Mouse (Mus musculus) forebrain, embryonic 14.5 days (tissue): ENCODE measurements around the gene Znhit1. TPM values are rescaled to one million over a fixed set of nuclear protein-coding genes. Genes with fewer than 3 reads are reported as not detected.

Experiments used
- ATAC-seq: fragments of 200-750 bp; cut with Nextera tagmentation; 2 replicates; pipeline ENCODE4 v1.8.0; 2017; ENCODE audit warnings: mild to moderate bottlenecking, moderate library complexity
- DNase-seq: peaks from one replicate; pipeline ENCODE4 v3.0.0-alpha.2; 2015; ENCODE audit warnings: low spot score
- H3K27ac ChIP-seq: fragments of 300-500 bp; sonication (generic); 2 replicates; pipeline ENCODE4 v1.5.1; 2014; ENCODE audit warnings: low read depth, mild to moderate bottlenecking, control low read depth, low read length, moderate library complexity
- H3K27me3 ChIP-seq: fragments of 300-500 bp; sonication (generic); replicated peaks from 2 replicates; pipeline ENCODE4 v1.6.1; 2014; ENCODE audit warnings: low read length, control low read depth, mixed read lengths; ENCODE audit not compliant: control insufficient read depth, insufficient read depth
- H3K36me3 ChIP-seq: fragments of 300-500 bp; sonication (generic); 2 replicates; pipeline ENCODE4 v1.6.1; 2014; ENCODE audit warnings: low read length, control low read depth; ENCODE audit not compliant: control insufficient read depth, insufficient read depth
- H3K4me1 ChIP-seq: fragments of 300-500 bp; sonication (generic); 2 replicates; pipeline ENCODE4 v1.6.1; 2014; ENCODE audit warnings: antibody characterized with exemption, low read length, control low read depth; ENCODE audit not compliant: control insufficient read depth, insufficient read depth
- H3K4me2 ChIP-seq: fragments of 300-500 bp; sonication (generic); 2 replicates; pipeline ENCODE4 v1.6.1; 2014; ENCODE audit warnings: mild to moderate bottlenecking, control low read depth, low read length
- H3K4me3 ChIP-seq: fragments of 300-500 bp; sonication (generic); 2 replicates; pipeline ENCODE4 v1.5.1; 2014; ENCODE audit warnings: low read depth, low read length, control low read depth
- H3K9ac ChIP-seq: fragments of 300-500 bp; sonication (generic); 2 replicates; pipeline ENCODE4 v1.6.1; 2014; ENCODE audit warnings: mild to moderate bottlenecking, low read length, control low read depth, moderate library complexity
- H3K9me3 ChIP-seq: fragments of 300-500 bp; sonication (generic); replicated peaks from 2 replicates; pipeline ENCODE4 v1.6.1; 2016; ENCODE audit warnings: low read length, control low read depth, mixed read lengths; ENCODE audit not compliant: control insufficient read depth
- WGBS: fragments of 180-500 bp; shearing (Covaris S2); extraction: QIAGEN DNeasy Blood & Tissue Kit; methylation state at CpG from one replicate; pipeline ENCODE4 v1.1.7; 2014; 5-methylcytosine and 5-hydroxymethylcytosine counted together
- polyA plus RNA-seq: library from polyadenylated mRNA; unstranded; fragments of >200 nt; fragmentation: Nextera tagmentation; extraction: Ambion mirVana; gene quantifications from 2 replicates; pipeline ENCODE4 v1.2.1, GENCODE M21; 2014

The Znhit1 gene
- polyA plus RNA-seq, 1 experiment from 2014 or later, result 136 TPM

GRCm38 (mm10) chr5:136977769-136978168, 10.1 kb downstream of the Znhit1 start:
- DNase-seq, result no peak
- Histone ChIP-seq H3K9me3 (no peaks in the 10 kb centered on the region), H3K9ac (no peak overlapping the region), H3K4me1 (no peaks in the 10 kb centered on the region), H3K4me2 (no peak overlapping the region), H3K4me3 (no peak overlapping the region), H3K27ac (no peak overlapping the region), H3K36me3 (peaks cover 15% of the 10 kb centered on the region), H3K27me3 (no peaks in the 10 kb centered on the region)
- ATAC-seq, result no peak
- WGBS, result 73% methylated on average over 4 of the region's 4 CpGs

- H3K27ac ChIP-seq, result no peak overlapping the region
- 79% methylated on average over 8 of the region's 8 CpGs for WGBS
Measured at GRCm38 (mm10) chr5:136973670-136974069, 14.2 kb downstream of the Znhit1 start.

GRCm38 (mm10) chr5:136970703-136971102, 17.1 kb downstream of the Znhit1 start:
- Histone ChIP-seq H3K27ac (no peak overlapping the region), H3K4me2 (no peak overlapping the region), H3K9ac (no peak overlapping the region), H3K4me1 (no peaks in the 10 kb centered on the region), H3K4me3 (no peak overlapping the region), H3K36me3 (peaks cover 15% of the 10 kb centered on the region), H3K27me3 (no peaks in the 10 kb centered on the region), H3K9me3 (no peaks in the 10 kb centered on the region)
- DNase-seq (peak; percentile 44), ATAC-seq (no peak)
- WGBS, result 72% methylated on average over 1 of the region's 1 CpGs

More at GRCm38 (mm10) chr5:136973670-136974069, 14.2 kb downstream of the Znhit1 start:
- Histone ChIP-seq H3K9ac (no peak overlapping the region), H3K4me3 (no peak overlapping the region), H3K4me1 (no peaks in the 10 kb centered on the region), H3K27me3 (no peaks in the 10 kb centered on the region), H3K36me3 (no peaks in the 10 kb centered on the region), H3K9me3 (no peaks in the 10 kb centered on the region), H3K4me2 (no peak overlapping the region)
- no peak for DNase-seq
- no peak for ATAC-seq

- WGBS, result 81% methylated on average over 10 of the region's 10 CpGs
- Histone ChIP-seq H3K4me1 (peaks cover 4% of the 10 kb centered on the region; the same call in 1 of the 2 replicates), H3K36me3 (peaks cover 42% of the 10 kb centered on the region), H3K4me3 (no peak overlapping the region), H3K4me2 (no peak overlapping the region), H3K27me3 (no peaks in the 10 kb centered on the region), H3K9ac (no peak overlapping the region), H3K27ac (no peak overlapping the region), H3K9me3 (no peaks in the 10 kb centered on the region)
- ATAC-seq, result no peak
- no peak for DNase-seq
Measured at GRCm38 (mm10) chr5:136967592-136967991, 20.2 kb downstream of the Znhit1 start.

- Histone ChIP-seq H3K4me3 (no peak overlapping the region), H3K36me3 (peaks cover 42% of the 10 kb centered on the region), H3K4me1 (peaks cover 4% of the 10 kb centered on the region; the same call in 1 of the 2 replicates), H3K27ac (no peak overlapping the region), H3K9ac (no peak overlapping the region), H3K4me2 (no peak overlapping the region), H3K9me3 (no peaks in the 10 kb centered on the region), H3K27me3 (no peaks in the 10 kb centered on the region)
- ATAC-seq (no peak), DNase-seq (no peak)
- 90% methylated on average over 4 of the region's 4 CpGs for WGBS
Measured at GRCm38 (mm10) chr5:136966861-136967455, 20.9 kb downstream of the Znhit1 start.

- 87% methylated on average over 6 of the region's 6 CpGs for WGBS
- Histone ChIP-seq H3K9ac (no peak within 1 kb of the TSS), H3K9me3 (no peaks in the 10 kb centered on the region), H3K27me3 (no peaks in the 10 kb centered on the region), H3K4me3 (no peak within 1 kb of the TSS), H3K36me3 (peaks cover 42% of the 10 kb centered on the region), H3K4me1 (peaks cover 5% of the 10 kb centered on the region; the same call in 1 of the 2 replicates), H3K27ac (no peak within 1 kb of the TSS), H3K4me2 (no peak within 1 kb of the TSS)
- no peak for ATAC-seq
- no peak for DNase-seq
Measured at GRCm38 (mm10) chr5:136966331-136966730, 21.5 kb downstream of the Znhit1 start, which contains the start of gene Cldn15. TSS of gene Cldn15 (plus strand) at chr5:136966616.

GRCm38 (mm10) chr5:136965686-136966085, 22.1 kb downstream of the Znhit1 start:
- Histone ChIP-seq H3K9me3 (no peaks in the 10 kb centered on the region), H3K27me3 (no peaks in the 10 kb centered on the region), H3K36me3 (peaks cover 42% of the 10 kb centered on the region), H3K4me1 (peaks cover 6% of the 10 kb centered on the region; the same call in 1 of the 2 replicates), H3K4me2 (no peak overlapping the region), H3K27ac (no peak overlapping the region), H3K4me3 (no peak overlapping the region), H3K9ac (no peak overlapping the region)
- 91% methylated on average over 8 of the region's 8 CpGs for WGBS
- ATAC-seq (no peak), DNase-seq (no peak)

- Histone ChIP-seq H3K27me3 (no peaks in the 10 kb centered on the region), H3K4me3 (no peak overlapping the region), H3K9me3 (no peaks in the 10 kb centered on the region), H3K36me3 (peaks cover 42% of the 10 kb centered on the region), H3K4me2 (no peak overlapping the region), H3K4me1 (peaks cover 6% of the 10 kb centered on the region; the same call in 1 of the 2 replicates), H3K9ac (no peak overlapping the region), H3K27ac (no peak overlapping the region)
- no peak for DNase-seq
- ATAC-seq, result no peak
- WGBS, result 97% methylated on average over 9 of the region's 9 CpGs
Measured at GRCm38 (mm10) chr5:136965210-136965609, 22.6 kb downstream of the Znhit1 start.

GRCm38 (mm10) chr5:136962966-136963540, 24.8 kb downstream of the Znhit1 start:
- Histone ChIP-seq H3K9ac (peak overlapping the region; percentile 70), H3K4me2 (peak overlapping the region; percentile 93), H3K4me3 (peak overlapping the region; percentile 64), H3K36me3 (peaks cover 38% of the 10 kb centered on the region), H3K27me3 (no peaks in the 10 kb centered on the region), H3K27ac (peak overlapping the region; percentile 83), H3K9me3 (no peaks in the 10 kb centered on the region), H3K4me1 (peaks cover 6% of the 10 kb centered on the region; the same call in 1 of the 2 replicates)
- ATAC-seq (no peak), DNase-seq (no peak)
- WGBS, result 72% methylated on average over 8 of the region's 8 CpGs
